Mouse (Mus musculus): ENCODE results near the gene Cep85l. TPM values are rescaled to one million over a fixed set of nuclear protein-coding genes. Genes with fewer than 3 reads are reported as not detected.

The Cep85l gene
- polyA plus RNA-seq, 1 experiment from 2014 or later: 2.0 TPM

- H3K36me3 ChIP-seq (ENCODE audit: control insufficient read depth, insufficient read depth, low read length): no peaks in the 10 kb centered on the region
- WGBS: 57% methylated on average over 6 of the region's 6 CpGs
- no peak within 1 kb of the TSS for H3K4me3 ChIP-seq (ENCODE audit: low read depth, low read length)
- ATAC-seq (ENCODE audit: low FRiP score, low TSS enrichment): no peak
- no peak within 1 kb of the TSS for H3K9ac ChIP-seq (ENCODE audit: low read length)
- H3K4me2 ChIP-seq (replicated peaks; ENCODE audit: low read depth): no peak within 1 kb of the TSS
- H3K27me3 ChIP-seq (ENCODE audit: control insufficient read depth, insufficient read depth, low read length): no peaks in the 10 kb centered on the region
- TF ChIP-seq EP300 (optimal IDR thresholded peaks at IDR 0.05): no peak
- TF ChIP-seq CTCF (IDR thresholded peaks at IDR 0.05; ENCODE audit: low read depth): no peak
- H3K4me1 ChIP-seq (replicated peaks; ENCODE audit: control insufficient read depth, insufficient read depth): no peaks in the 10 kb centered on the region; the same call in 1 of the 2 replicates
- DNase-seq (ENCODE audit: low spot score): no peak
- peak within 1 kb of the TSS; percentile 76 for H3K27ac ChIP-seq (replicated peaks)
- no peaks in the 10 kb centered on the region for H3K9me3 ChIP-seq (ENCODE audit: control insufficient read depth, low read length)
Observed at GRCm38 (mm10) chr10:53337162-53337923, 42.4 kb downstream of the Cep85l start, which contains the start of gene Pln. Gene Pln, plus strand, starts transcription at chr10:53337667.

- DNase-seq (ENCODE audit: low spot score) (no peak), ATAC-seq (ENCODE audit: low FRiP score, low TSS enrichment) (no peak)
- no peaks in the 10 kb centered on the region for H3K9me3 ChIP-seq (ENCODE audit: control insufficient read depth, low read length)
- no peaks in the 10 kb centered on the region for H3K36me3 ChIP-seq (ENCODE audit: control insufficient read depth, insufficient read depth, low read length)
- peak overlapping the region; percentile 76; the same call in 1 of the 2 replicates for H3K27ac ChIP-seq (replicated peaks)
- H3K9ac ChIP-seq (ENCODE audit: low read length): no peak overlapping the region
- TF ChIP-seq CTCF (IDR thresholded peaks at IDR 0.05; ENCODE audit: low read depth) (no peak), EP300 (optimal IDR thresholded peaks at IDR 0.05) (no peak)
- WGBS: 53% methylated on average over 3 of the region's 3 CpGs
- no peaks in the 10 kb centered on the region; the same call in 1 of the 2 replicates for H3K4me1 ChIP-seq (replicated peaks; ENCODE audit: control insufficient read depth, insufficient read depth)
- no peak overlapping the region for H3K4me2 ChIP-seq (replicated peaks; ENCODE audit: low read depth)
- H3K27me3 ChIP-seq (ENCODE audit: control insufficient read depth, insufficient read depth, low read length): no peaks in the 10 kb centered on the region
- H3K4me3 ChIP-seq (ENCODE audit: low read depth, low read length): no peak overlapping the region
Observed at GRCm38 (mm10) chr10:53335974-53336373, 43.8 kb downstream of the Cep85l start.

- no peak for DNase-seq (ENCODE audit: low spot score)
- Histone ChIP-seq H3K9me3 (ENCODE audit: control insufficient read depth, low read length) (no peaks in the 10 kb centered on the region), H3K9ac (ENCODE audit: low read length) (no peak overlapping the region), H3K27me3 (ENCODE audit: control insufficient read depth, insufficient read depth, low read length) (no peaks in the 10 kb centered on the region), H3K27ac (replicated peaks) (no peak overlapping the region), H3K36me3 (ENCODE audit: control insufficient read depth, insufficient read depth, low read length) (no peaks in the 10 kb centered on the region), H3K4me1 (replicated peaks; ENCODE audit: control insufficient read depth, insufficient read depth) (no peaks in the 10 kb centered on the region; the same call in 1 of the 2 replicates), H3K4me3 (ENCODE audit: low read depth, low read length) (no peak overlapping the region), H3K4me2 (replicated peaks; ENCODE audit: low read depth) (no peak overlapping the region)
- TF ChIP-seq EP300 (optimal IDR thresholded peaks at IDR 0.05) (no peak), CTCF (IDR thresholded peaks at IDR 0.05; ENCODE audit: low read depth) (no peak)
- no peak for ATAC-seq (ENCODE audit: low FRiP score, low TSS enrichment)
- WGBS: 75% methylated on average over 2 of the region's 2 CpGs
Observed at GRCm38 (mm10) chr10:53335266-53335665, 44.5 kb downstream of the Cep85l start.

- DNase-seq (ENCODE audit: low spot score) (no peak), ATAC-seq (ENCODE audit: low FRiP score, low TSS enrichment) (no peak)
- no peak for TF ChIP-seq EP300 (optimal IDR thresholded peaks at IDR 0.05)
- TF ChIP-seq CTCF (IDR thresholded peaks at IDR 0.05; ENCODE audit: low read depth): no peak
- no peaks in the 10 kb centered on the region for H3K27me3 ChIP-seq (ENCODE audit: control insufficient read depth, insufficient read depth, low read length)
- no peak overlapping the region for H3K4me3 ChIP-seq (ENCODE audit: low read depth, low read length)
- H3K9me3 ChIP-seq (ENCODE audit: control insufficient read depth, low read length): no peaks in the 10 kb centered on the region
- H3K4me1 ChIP-seq (replicated peaks; ENCODE audit: control insufficient read depth, insufficient read depth): no peaks in the 10 kb centered on the region; the same call in 1 of the 2 replicates
- no peaks in the 10 kb centered on the region for H3K36me3 ChIP-seq (ENCODE audit: control insufficient read depth, insufficient read depth, low read length)
- H3K4me2 ChIP-seq (replicated peaks; ENCODE audit: low read depth): no peak overlapping the region
- H3K27ac ChIP-seq (replicated peaks): no peak overlapping the region
- WGBS: 44% methylated on average over 2 of the region's 2 CpGs
- H3K9ac ChIP-seq (ENCODE audit: low read length): no peak overlapping the region
Observed at GRCm38 (mm10) chr10:53332752-53333151, 47.0 kb downstream of the Cep85l start.

GRCm38 (mm10) chr10:53329257-53329656, 50.5 kb downstream of the Cep85l start:
- no peak for DNase-seq (ENCODE audit: low spot score)
- H3K4me1 ChIP-seq (replicated peaks; ENCODE audit: control insufficient read depth, insufficient read depth): no peaks in the 10 kb centered on the region
- 46% methylated on average over 3 of the region's 3 CpGs for WGBS

GRCm38 (mm10) chr10:53326367-53326766, 53.4 kb downstream of the Cep85l start:
- TF ChIP-seq CTCF (IDR thresholded peaks at IDR 0.05; ENCODE audit: low read depth) (no peak), EP300 (optimal IDR thresholded peaks at IDR 0.05) (no peak)
- Histone ChIP-seq H3K27me3 (ENCODE audit: control insufficient read depth, insufficient read depth, low read length) (no peaks in the 10 kb centered on the region), H3K9ac (ENCODE audit: low read length) (no peak overlapping the region), H3K27ac (replicated peaks) (no peak overlapping the region), H3K4me3 (ENCODE audit: low read depth, low read length) (no peak overlapping the region), H3K4me1 (replicated peaks; ENCODE audit: control insufficient read depth, insufficient read depth) (no peaks in the 10 kb centered on the region), H3K4me2 (replicated peaks; ENCODE audit: low read depth) (no peak overlapping the region), H3K9me3 (ENCODE audit: control insufficient read depth, low read length) (no peaks in the 10 kb centered on the region), H3K36me3 (ENCODE audit: control insufficient read depth, insufficient read depth, low read length) (no peaks in the 10 kb centered on the region)
- DNase-seq (ENCODE audit: low spot score) (no peak), ATAC-seq (ENCODE audit: low FRiP score, low TSS enrichment) (no peak)

More at GRCm38 (mm10) chr10:53329257-53329656, 50.5 kb downstream of the Cep85l start:
- TF ChIP-seq CTCF (IDR thresholded peaks at IDR 0.05; ENCODE audit: low read depth) (no peak), EP300 (optimal IDR thresholded peaks at IDR 0.05) (no peak)
- H3K27ac ChIP-seq (replicated peaks): no peak overlapping the region
- H3K4me2 ChIP-seq (replicated peaks; ENCODE audit: low read depth): no peak overlapping the region
- no peaks in the 10 kb centered on the region for H3K36me3 ChIP-seq (ENCODE audit: control insufficient read depth, insufficient read depth, low read length)
- no peaks in the 10 kb centered on the region for H3K9me3 ChIP-seq (ENCODE audit: control insufficient read depth, low read length)
- no peak overlapping the region for H3K9ac ChIP-seq (ENCODE audit: low read length)
- no peak overlapping the region for H3K4me3 ChIP-seq (ENCODE audit: low read depth, low read length)
- ATAC-seq (ENCODE audit: low FRiP score, low TSS enrichment): no peak
- H3K27me3 ChIP-seq (ENCODE audit: control insufficient read depth, insufficient read depth, low read length): no peaks in the 10 kb centered on the region

Measured in stomach, postnatal 0 days (tissue).